In genomic region chr9:21312134-21312533, GRCm38 (mm10) we compare ENCODE assay signal across 9 mouse cellular contexts. TPM values are rescaled to one million over a fixed set of nuclear protein-coding genes. Genes with fewer than 3 reads are reported as not detected.
A peak's percentile ranks its signal among the peaks of the same experiment; 100 is the strongest.
DNase-seq lines count a peak whose midpoint lies in the region; ATAC-seq and TF ChIP-seq lines count a peak whose summit lies in the region.
"Had no signal": no experiment of that assay in that cellular context is flagged by ENCODE, and none has a peak within 500 bp of the region (broad histone marks: within the 10 kb centered on the region; RNA-seq: fewer than 3 reads in every experiment).

Gene Ap1m2 (minus strand): TSS chr9:21312337.

- no peaks in the 10 kb centered on the region for H3K4me1 ChIP-seq in heart, embryonic 14.5 days (ENCODE audit: control insufficient read depth in 2 of 2, insufficient read depth in 2 of 2, low read length in 2 of 2)
- H3K4me1 ChIP-seq in forebrain, embryonic 10.5 days = peaks cover 8% of the 10 kb centered on the region; the same call in 1 of the 2 replicates
- H3K4me1 ChIP-seq in midbrain, embryonic 14.5 days (ENCODE audit: control insufficient read depth, insufficient read depth, low read length) = no peaks in the 10 kb centered on the region

- H3K9ac ChIP-seq in heart, embryonic 14.5 days (ENCODE audit: low read length) = no peak within 1 kb of the TSS
- H3K9ac ChIP-seq in midbrain, embryonic 14.5 days (replicated peaks; ENCODE audit: low read length) = no peak within 1 kb of the TSS; the same call in 1 of the 2 replicates

- WGBS in heart, embryonic 14.5 days = 12% methylated on average over 35 of the region's 35 CpGs
- 9% methylated on average over 35 of the region's 35 CpGs for WGBS in forebrain, embryonic 10.5 days
- WGBS in midbrain, embryonic 14.5 days = 15% methylated on average over 35 of the region's 35 CpGs

- DNase-seq in heart, adult 18-20 months = no peak
- DNase-seq in forebrain, embryonic 10.5 days (ENCODE audit: extremely low spot score, low spot score) = no peak
- peak; percentile 73 for DNase-seq in kidney, postnatal 10 days
- no peak for DNase-seq in midbrain, embryonic 14.5 days
- DNase-seq in spleen, adult 12 weeks (ENCODE audit: low spot score) = no peak
- DNase-seq in gastrocnemius, adult 2 months = no peak
- no peak for DNase-seq in cerebellum, adult 18-20 months

- no peak for ATAC-seq in heart, embryonic 14.5 days (ENCODE audit: insufficient number of reproducible peaks, insufficient read depth, low FRiP score, low read depth)
- ATAC-seq in midbrain, embryonic 14.5 days (ENCODE audit: low FRiP score, low TSS enrichment) = no peak

- H3K9me3 ChIP-seq in heart, embryonic 14.5 days (ENCODE audit: control insufficient read depth, low read length) = no peaks in the 10 kb centered on the region
- H3K9me3 ChIP-seq in forebrain, embryonic 10.5 days = no peaks in the 10 kb centered on the region
- H3K9me3 ChIP-seq in midbrain, embryonic 14.5 days (ENCODE audit: control insufficient read depth, low read length) = no peaks in the 10 kb centered on the region

- H3K36me3 ChIP-seq in heart, embryonic 14.5 days (ENCODE audit: control insufficient read depth, insufficient read depth, low read length) = no peaks in the 10 kb centered on the region
- no peaks in the 10 kb centered on the region for H3K36me3 ChIP-seq in forebrain, embryonic 10.5 days (replicated peaks)
- no peaks in the 10 kb centered on the region for H3K36me3 ChIP-seq in midbrain, embryonic 14.5 days (ENCODE audit: control insufficient read depth, insufficient read depth, low read length)

- intact Hi-C loops in gastrocnemius, adult 2 months (cut with DNase I) = loop anchor here (2.0 kb wide), 1 partner anchor 99 kb away; the partner anchor contains the start of gene Qtrt1

- H3K27me3 ChIP-seq in heart, embryonic 14.5 days (ENCODE audit: control insufficient read depth, insufficient read depth, low read length) = peaks cover 14% of the 10 kb centered on the region
- H3K27me3 ChIP-seq in forebrain, embryonic 10.5 days (ENCODE audit: poor library complexity, severe bottlenecking) = peaks cover 34% of the 10 kb centered on the region
- H3K27me3 ChIP-seq in midbrain, embryonic 14.5 days (ENCODE audit: control insufficient read depth, insufficient read depth, low read length) = peaks cover 11% of the 10 kb centered on the region; the same call in 1 of the 2 replicates
- H3K27me3 ChIP-seq: CH12.LX had no signal

- H3K4me3 ChIP-seq in heart, embryonic 14.5 days (ENCODE audit: control insufficient read depth in 1 of 2, insufficient read depth in 1 of 2, low read depth in 1 of 2, low read length in 2 of 2) = 0 out of 4 replicates have a peak within 1 kb of the TSS, but pooled peaks of 1 of the 2 experiments have one; percentile 10
- H3K4me3 ChIP-seq in forebrain, embryonic 10.5 days = peak within 1 kb of the TSS; percentile 24
- peak within 1 kb of the TSS; percentile 10; the same call in 1 of the 2 replicates for H3K4me3 ChIP-seq in midbrain, embryonic 14.5 days (replicated peaks; ENCODE audit: low read depth, low read length)
- H3K4me3 ChIP-seq in gastrocnemius, adult 2 months = no peak within 1 kb of the TSS

- TF ChIP-seq CTCF in gastrocnemius, adult 2 months (IDR thresholded peaks at IDR 0.05) = no peak

- H3K4me2 ChIP-seq in heart, embryonic 14.5 days (ENCODE audit: low read length) = peak within 1 kb of the TSS; percentile 19; the same call in 1 of the 2 replicates
- peak within 1 kb of the TSS; percentile 32 for H3K4me2 ChIP-seq in midbrain, embryonic 14.5 days (ENCODE audit: low read length)

- H3K27ac ChIP-seq in heart, embryonic 14.5 days (replicated peaks in 1 of 2; ENCODE audit: control insufficient read depth in 1 of 2, insufficient read depth in 1 of 2, low read depth in 2 of 2, low read length in 2 of 2) = no peak within 1 kb of the TSS
- no peak within 1 kb of the TSS for H3K27ac ChIP-seq in forebrain, embryonic 10.5 days
- no peak within 1 kb of the TSS for H3K27ac ChIP-seq in midbrain, embryonic 14.5 days (replicated peaks; ENCODE audit: low read depth, low read length)
- no peak within 1 kb of the TSS for H3K27ac ChIP-seq in gastrocnemius, adult 2 months

RNA-seq across cellular contexts. Expression of gene Ap1m2, which starts in this region (rescaled TPM):
- polyA plus RNA-seq in heart, embryonic 14.5 days (2014; fragmentation: Nextera tagmentation; extraction: Ambion mirVana) = 0.30 TPM in 1 of 2 replicates, not detected in the other
- not detected for total RNA-seq in heart, adult 18-20 months (2021)
- 6.3 and 8.5 TPM in 2 replicates for polyA plus RNA-seq in forebrain, embryonic 10.5 days (2016; fragmentation: Nextera tagmentation; extraction: Ambion mirVana)
- 0.88 and 1.5 TPM in 2 replicates for polyA plus RNA-seq in midbrain, embryonic 14.5 days (2014; fragmentation: Nextera tagmentation; extraction: Ambion mirVana)
- total RNA-seq in gastrocnemius, adult 2 months (2021) = not detected
